ENCODE assay signal across 9 mouse cellular contexts in genomic region chr17:15285399-15286043, GRCm38 (mm10).
DNase-seq lines count a peak whose midpoint lies in the region; ATAC-seq and TF ChIP-seq lines count a peak whose summit lies in the region.
"Had no signal": no experiment of that assay in that cellular context is flagged by ENCODE, and none has a peak within 500 bp of the region (broad histone marks: within the 10 kb centered on the region; RNA-seq: fewer than 3 reads in every experiment).

No protein-coding gene starts in this region.

- H3K4me2 ChIP-seq in hindbrain, postnatal 0 days (ENCODE audit: low read depth, low read length), result no peak overlapping the region
- no peak overlapping the region for H3K4me2 ChIP-seq in neural tube, embryonic 12.5 days (replicated peaks)
- H3K4me2 ChIP-seq: liver, embryonic 13.5 days had no signal

- H3K27me3 ChIP-seq in hindbrain, postnatal 0 days (ENCODE audit: insufficient read depth, low read length), result no peaks in the 10 kb centered on the region
- H3K27me3 ChIP-seq in neural tube, embryonic 12.5 days (replicated peaks), result no peaks in the 10 kb centered on the region
- H3K27me3 ChIP-seq: liver, embryonic 13.5 days had no signal

- DNase-seq in Muller cell, postnatal 12 days (ENCODE audit: inconsistent ontology term), result peak; percentile 85
- peak; percentile 82 for DNase-seq in adrenal gland, postnatal 14 days
- peak; percentile 70 for DNase-seq in gastrocnemius, postnatal 14 days
- peak; percentile 97 for DNase-seq in hindbrain, postnatal 0 days (ENCODE audit: low spot score)
- DNase-seq in left cerebral cortex, postnatal 4 days, result peak; percentile 91
- DNase-seq in urinary bladder, postnatal 25 days (ENCODE audit: low spot score), result peak; percentile 30
- DNase-seq: liver, embryonic 13.5 days had no signal

- no peaks in the 10 kb centered on the region for H3K36me3 ChIP-seq in hindbrain, postnatal 0 days (ENCODE audit: insufficient read depth, low read length)
- H3K36me3 ChIP-seq in neural tube, embryonic 12.5 days, result no peaks in the 10 kb centered on the region
- H3K36me3 ChIP-seq: liver, embryonic 13.5 days had no signal

- no peak overlapping the region for H3K27ac ChIP-seq in hindbrain, postnatal 0 days
- H3K27ac ChIP-seq in neural tube, embryonic 12.5 days, result no peak overlapping the region
- H3K27ac ChIP-seq: liver, embryonic 13.5 days had no signal

- no peak for TF ChIP-seq CTCF in hindbrain, postnatal 0 days (IDR thresholded peaks at IDR 0.05; ENCODE audit: low read depth)

- ATAC-seq in hindbrain, postnatal 0 days, result peak; percentile 94
- peak; percentile 86 for ATAC-seq in neural tube, embryonic 12.5 days (ENCODE audit: low FRiP score, low read depth)
- no peak for ATAC-seq in megakaryocyte-erythroid progenitor cell, adult 5-6 weeks (replicated peaks; ENCODE audit: low FRiP score, low TSS enrichment, poor library complexity, severe bottlenecking)

- whole genome bisulfite sequencing in hindbrain, postnatal 0 days, result 36% methylated on average over 7 of the region's 7 CpGs
- WGBS in neural tube, embryonic 12.5 days, result 56% methylated on average over 7 of the region's 7 CpGs

- intact Hi-C loops in gastrocnemius, postnatal 14 days (cut with DNase I; ENCODE audit: low total_unique reads), result no loop called here
- intact Hi-C loops in left cerebral cortex, postnatal 4 days (cut with DNase I), result no loop called here

- H3K4me1 ChIP-seq in hindbrain, postnatal 0 days (ENCODE audit: insufficient read depth, low read length), result peaks cover 11% of the 10 kb centered on the region
- peaks cover 8% of the 10 kb centered on the region; the same call in 1 of the 2 replicates for H3K4me1 ChIP-seq in neural tube, embryonic 12.5 days
- H3K4me1 ChIP-seq: liver, embryonic 13.5 days had no signal

- no peak overlapping the region for H3K4me3 ChIP-seq in hindbrain, postnatal 0 days (ENCODE audit: low read length)
- H3K4me3 ChIP-seq in neural tube, embryonic 12.5 days, result no peak overlapping the region
- H3K4me3 ChIP-seq: liver, embryonic 13.5 days had no signal

- no peak overlapping the region for H3K9ac ChIP-seq in hindbrain, postnatal 0 days (replicated peaks; ENCODE audit: low read length)
- H3K9ac ChIP-seq in neural tube, embryonic 12.5 days, result no peak overlapping the region
- H3K9ac ChIP-seq: liver, embryonic 13.5 days had no signal

- H3K9me3 ChIP-seq in hindbrain, postnatal 0 days (ENCODE audit: low read length), result no peaks in the 10 kb centered on the region
- no peaks in the 10 kb centered on the region for H3K9me3 ChIP-seq in neural tube, embryonic 12.5 days
- H3K9me3 ChIP-seq: liver, embryonic 13.5 days had no signal

Comparison
In these comparisons a context has a peak if more than half of its experiments do, and no peak if none do; other contexts are left out.
1. DNase-seq: peak in every context shown above with its lines; median percentile 97 in hindbrain, postnatal 0 days; 91 in left cerebral cortex, postnatal 4 days; 85 in Muller cell, postnatal 12 days; 82 in adrenal gland, postnatal 14 days; 70 in gastrocnemius, postnatal 14 days; 30 in urinary bladder, postnatal 25 days.